Mouse (Mus musculus) limb, embryonic 10.5 days (tissue): Measurements from ENCODE around the gene Zbtb46. TPM values are rescaled to one million over a fixed set of nuclear protein-coding genes. Genes with fewer than 3 reads are reported as not detected.
A peak's percentile ranks its signal among the peaks of the same experiment; 100 is the strongest.

Source experiments
- DNase-seq: peaks from one replicate; pipeline ENCODE4 v3.0.0-alpha.2; 2017; ENCODE audit warnings: low spot score
- H3K27ac ChIP-seq: fragments of 300-500 bp; sonication (generic); 2 replicates; pipeline ENCODE4 v1.5.1; 2016; ENCODE audit warnings: mild to moderate bottlenecking
- H3K27me3 ChIP-seq: fragments of 300-500 bp; sonication (generic); 2 replicates; pipeline ENCODE4 v1.6.1; 2016; ENCODE audit warnings: low read depth, mild to moderate bottlenecking; ENCODE audit not compliant: poor library complexity, severe bottlenecking
- H3K36me3 ChIP-seq: fragments of 300-500 bp; sonication (generic); 2 replicates; pipeline ENCODE4 v1.6.1; 2016; ENCODE audit warnings: mild to moderate bottlenecking, moderate library complexity
- H3K4me1 ChIP-seq: fragments of 300-500 bp; sonication (generic); 2 replicates; pipeline ENCODE4 v1.6.1; 2016
- H3K4me3 ChIP-seq: fragments of 300-500 bp; sonication (generic); 2 replicates; pipeline ENCODE4 v1.5.1; 2016; ENCODE audit warnings: mild to moderate bottlenecking, moderate library complexity
- H3K9me3 ChIP-seq: fragments of 300-500 bp; sonication (generic); replicated peaks from 2 replicates; pipeline ENCODE4 v1.6.1; 2016; ENCODE audit warnings: mild to moderate bottlenecking
- WGBS: fragments of 180-500 bp; shearing (Covaris S2); methylation state at CpG from one replicate; pipeline ENCODE4 v1.1.7; 2016; 5-methylcytosine and 5-hydroxymethylcytosine counted together
- polyA plus RNA-seq: library from polyadenylated mRNA; unstranded; fragments of >200 nt; fragmentation: Nextera tagmentation; extraction: Ambion mirVana; gene quantifications from 2 replicates; pipeline ENCODE4 v1.2.1, GENCODE M21; 2016

Gene Zbtb46
- polyA plus RNA-seq, 1 experiment from 2014 or later, result 17.5 TPM

DNA sequence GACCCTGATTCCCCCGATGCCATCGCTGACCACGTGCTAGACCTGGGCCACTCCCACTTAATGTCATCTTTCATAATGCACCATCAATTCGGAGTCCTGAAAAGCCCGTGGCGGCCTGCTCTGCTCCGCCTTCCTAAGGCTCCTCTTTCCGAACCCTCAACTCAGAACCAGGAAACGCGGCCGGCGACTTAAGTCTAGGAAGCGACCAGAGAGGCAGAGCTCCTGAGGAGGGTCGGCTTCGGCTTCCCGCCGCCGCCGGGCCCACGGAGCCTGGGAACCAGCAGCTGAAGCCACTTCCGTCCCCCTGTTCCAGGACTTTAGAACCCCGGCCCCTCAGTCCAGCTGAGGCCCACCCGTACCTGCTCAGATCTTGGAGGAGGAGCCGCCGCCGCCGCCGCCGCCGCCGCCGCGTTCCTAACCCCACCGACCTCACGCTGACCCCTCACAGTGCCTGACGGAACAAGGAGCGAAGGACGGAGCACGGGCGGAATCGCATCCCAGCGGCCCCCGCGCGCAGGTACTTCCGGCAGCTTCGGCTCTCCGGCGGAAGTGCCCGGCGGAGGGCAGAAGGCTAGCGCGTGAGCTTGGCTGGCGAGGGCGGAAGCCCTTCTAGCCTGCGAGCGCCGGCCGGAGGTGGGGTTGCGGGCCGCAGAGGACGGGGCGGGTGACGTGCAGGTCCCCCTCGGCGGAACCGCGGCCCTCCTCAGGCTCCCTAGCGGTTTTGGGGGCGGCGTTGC lies 94.2 kb downstream of the Zbtb46 start, which contains the start of the genes Zgpat and Arfrp1:
Zgpat (plus strand) TSS at position 69 of the 737 bp plus-strand sequence.
Arfrp1 (minus strand) TSS at position 545 of the 737 bp plus-strand sequence.
- Histone ChIP-seq H3K4me1 (peaks cover 28% of the 10 kb centered on the region), H3K9me3 (no peaks in the 10 kb centered on the region), H3K27me3 (no peaks in the 10 kb centered on the region), H3K4me3 (peak within 1 kb of the TSS; percentile 82), H3K27ac (peak within 1 kb of the TSS; percentile 90), H3K36me3 (peaks cover 62% of the 10 kb centered on the region)
- WGBS, result under 1% methylated on average over 71 of the region's 71 CpGs
- peak; percentile 93 for DNase-seq

DNA sequence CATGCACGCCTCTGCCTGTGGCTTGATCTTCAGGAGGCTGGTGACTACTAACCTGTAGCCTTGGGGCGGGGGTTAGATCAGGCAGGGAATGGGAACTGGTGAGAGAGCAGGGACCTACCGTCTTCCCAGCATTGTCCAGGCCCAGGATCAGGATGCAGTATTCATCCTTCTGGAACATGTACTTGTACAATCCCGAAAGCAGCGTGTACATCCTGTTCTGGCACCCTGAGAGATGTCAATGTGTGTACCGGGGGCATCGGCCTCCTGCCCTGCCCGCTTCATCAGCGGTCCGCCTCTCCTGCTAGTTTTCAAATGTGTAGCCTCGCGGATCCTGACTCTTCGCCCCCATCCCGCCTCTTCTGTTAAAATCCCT lies 94.8 kb downstream of the Zbtb46 start:
- DNase-seq, result no peak
- Histone ChIP-seq H3K4me1 (peaks cover 28% of the 10 kb centered on the region), H3K27ac (peak overlapping the region; percentile 90), H3K9me3 (no peaks in the 10 kb centered on the region), H3K36me3 (peaks cover 62% of the 10 kb centered on the region), H3K4me3 (peak overlapping the region; percentile 82), H3K27me3 (no peaks in the 10 kb centered on the region)
- WGBS, result 12% methylated on average over 14 of the region's 14 CpGs

DNA sequence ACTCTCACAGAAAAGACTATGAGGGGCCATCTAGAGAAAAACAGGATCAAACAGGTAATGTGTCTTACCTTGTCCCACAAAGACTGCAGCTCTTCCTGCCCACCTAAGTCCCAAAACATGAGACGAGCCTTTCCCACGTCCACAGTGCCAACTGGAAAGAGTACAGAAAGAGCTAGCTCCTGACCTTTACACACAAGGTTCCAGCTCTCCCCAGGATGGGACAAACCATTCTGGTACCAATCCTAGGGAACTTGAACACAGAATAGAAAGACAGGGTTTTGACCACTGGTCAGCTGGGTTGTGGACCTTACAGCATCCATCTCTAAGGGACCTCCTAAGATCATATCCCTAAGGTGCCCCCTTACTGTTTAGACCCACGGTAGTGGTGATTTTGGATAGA lies 95.3 kb downstream of the Zbtb46 start:
- DNase-seq, result no peak
- H3K9me3 ChIP-seq, result no peaks in the 10 kb centered on the region
- H3K27me3 ChIP-seq, result no peaks in the 10 kb centered on the region
- H3K36me3 ChIP-seq, result peaks cover 62% of the 10 kb centered on the region
- H3K27ac ChIP-seq, result 0 out of 2 replicates have a peak overlapping the region, but pooled peaks have one; percentile 90
- H3K4me1 ChIP-seq, result peaks cover 28% of the 10 kb centered on the region
- 91% methylated on average over 3 of the region's 3 CpGs for WGBS
- peak overlapping the region; percentile 82 for H3K4me3 ChIP-seq

GRCm38 (mm10) chr2:181356780-181357179 lies 102.4 kb downstream of the Zbtb46 start:
- no peak for DNase-seq
- Histone ChIP-seq H3K4me3 (no peak overlapping the region), H3K36me3 (peaks cover 100% of the 10 kb centered on the region), H3K27me3 (no peaks in the 10 kb centered on the region), H3K9me3 (no peaks in the 10 kb centered on the region), H3K4me1 (no peaks in the 10 kb centered on the region), H3K27ac (no peak overlapping the region)
- 86% methylated on average over 3 of the region's 3 CpGs for WGBS

DNA sequence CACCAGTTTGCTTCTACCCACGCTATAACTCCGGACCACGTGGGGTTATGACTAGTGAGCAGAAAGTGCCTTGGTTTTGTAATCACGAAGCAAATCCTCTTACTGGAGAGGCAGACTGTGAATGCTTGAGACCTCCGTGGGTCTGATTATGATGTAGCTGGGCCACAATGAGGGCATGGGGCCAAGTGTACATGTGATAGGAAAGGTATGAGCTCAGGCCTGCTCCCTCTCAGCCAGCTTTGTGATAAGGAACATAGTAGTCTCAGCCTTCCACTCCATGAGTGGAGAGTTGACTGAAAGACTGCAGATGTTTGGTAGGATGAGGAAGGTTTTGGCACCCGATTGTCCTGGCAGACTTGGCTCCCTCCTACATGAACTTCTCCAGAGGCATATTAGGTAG lies 116.5 kb downstream of the Zbtb46 start:
- Histone ChIP-seq H3K36me3 (peaks cover 97% of the 10 kb centered on the region), H3K27me3 (no peaks in the 10 kb centered on the region), H3K27ac (no peak overlapping the region), H3K9me3 (no peaks in the 10 kb centered on the region), H3K4me1 (no peaks in the 10 kb centered on the region), H3K4me3 (no peak overlapping the region)
- no peak for DNase-seq
- 95% methylated on average over 6 of the region's 6 CpGs for WGBS

DNA sequence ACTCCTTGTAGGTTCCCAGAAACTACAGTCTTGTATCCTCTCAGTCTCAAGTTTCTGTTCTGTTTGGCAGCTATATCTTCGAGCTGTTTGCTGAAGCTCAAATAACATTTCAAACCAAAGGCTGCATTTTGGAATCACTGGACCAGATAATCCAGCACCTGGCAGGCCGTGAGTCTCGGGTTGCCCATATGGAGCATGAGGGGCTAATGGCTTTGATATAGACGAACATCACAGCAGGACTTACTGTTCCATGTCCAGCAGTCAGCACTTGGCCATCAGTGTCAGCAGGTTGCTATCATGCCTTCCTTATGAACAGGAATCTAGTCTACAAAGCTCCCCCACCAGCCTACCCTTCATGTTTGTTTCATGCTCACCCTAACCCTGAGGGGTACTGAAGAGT lies 118.8 kb downstream of the Zbtb46 start:
- DNase-seq, result no peak
- no peak overlapping the region for H3K27ac ChIP-seq
- H3K9me3 ChIP-seq, result no peaks in the 10 kb centered on the region
- no peaks in the 10 kb centered on the region for H3K4me1 ChIP-seq
- H3K36me3 ChIP-seq, result peaks cover 96% of the 10 kb centered on the region
- H3K27me3 ChIP-seq, result no peaks in the 10 kb centered on the region
- H3K4me3 ChIP-seq, result no peak overlapping the region
- 95% methylated on average over 4 of the region's 4 CpGs for WGBS

Other genes with a start within 250 kb of the Zbtb46 start
- 1.6 and 2.0 TPM in 2 replicates for gene Srms, start 246.2 kb downstream of the Zbtb46 start, polyA plus RNA-seq
- gene Fndc11, start 239.4 kb downstream of the Zbtb46 start, polyA plus RNA-seq, result 0.34 and 0.73 TPM in 2 replicates
- 0.87 and 1.2 TPM in 2 replicates for gene Helz2, start 217.4 kb downstream of the Zbtb46 start, polyA plus RNA-seq
- 20.3 and 23.0 TPM in 2 replicates for gene Gmeb2, start 171.4 kb downstream of the Zbtb46 start, polyA plus RNA-seq
- 0.21 and 0.41 TPM in 2 replicates for gene Stmn3, start 144.9 kb downstream of the Zbtb46 start, polyA plus RNA-seq
- gene Rtel1, start 139.7 kb downstream of the Zbtb46 start, polyA plus RNA-seq, result 79.8 and 80.8 TPM in 2 replicates
- gene Zgpat, start 94.5 kb downstream of the Zbtb46 start, polyA plus RNA-seq, result 43.8 and 54.0 TPM in 2 replicates
- 79.7 and 80.9 TPM in 2 replicates for gene Arfrp1, start 94.0 kb downstream of the Zbtb46 start, polyA plus RNA-seq
- gene Lime1, start 79.3 kb downstream of the Zbtb46 start, polyA plus RNA-seq, result 26.1 and 30.6 TPM in 2 replicates
- gene Abhd16b, start 33.8 kb upstream of the Zbtb46 start, polyA plus RNA-seq, result 0.08 and 0.21 TPM in 2 replicates
- 176 and 185 TPM in 2 replicates for gene Tpd52l2, start 37.7 kb upstream of the Zbtb46 start, polyA plus RNA-seq
- 86.6 and 97.6 TPM in 2 replicates for gene Dnajc5, start 61.1 kb upstream of the Zbtb46 start, polyA plus RNA-seq
- 36.6 and 44.1 TPM in 2 replicates for gene Uckl1, start 125.5 kb upstream of the Zbtb46 start, polyA plus RNA-seq
- gene Prpf6, start 132.4 kb upstream of the Zbtb46 start, polyA plus RNA-seq, result 79.4 and 80.5 TPM in 2 replicates
- gene Zfp512b, start 133.4 kb upstream of the Zbtb46 start, polyA plus RNA-seq, result 37.5 and 57.7 TPM in 2 replicates
- gene Samd10, start 139.8 kb upstream of the Zbtb46 start, polyA plus RNA-seq, result 12.0 and 17.2 TPM in 2 replicates
- gene Gm29797, start 197.6 kb upstream of the Zbtb46 start, polyA plus RNA-seq, result 0.39 TPM in 1 of 2 replicates, not detected in the other
- gene Sox18, start 212.2 kb upstream of the Zbtb46 start, polyA plus RNA-seq, result 25.9 and 27.9 TPM in 2 replicates
- 16.5 and 25.8 TPM in 2 replicates for gene Tcea2, start 220.9 kb upstream of the Zbtb46 start, polyA plus RNA-seq
- gene Rgs19, start 234.6 kb upstream of the Zbtb46 start, polyA plus RNA-seq, result 94.3 and 96.4 TPM in 2 replicates
- not detected in 2 replicates for gene Lkaaear1, start 239.0 kb upstream of the Zbtb46 start, polyA plus RNA-seq